Mouse (Mus musculus): ENCODE measurements at regions not wholly inside any gene's neighbourhood (a gene's known extent, or its start where the extent isn't known, plus 50 kb on each side); places are given as distances from the start of the nearest gene placed in this dataset.

GRCm38 (mm10) chr3:36743399-36743798 lies 53.4 kb upstream of the Trpc3 start:
- no peak for ATAC-seq
- Histone ChIP-seq H3K36me3 (ENCODE audit: control insufficient read depth, insufficient read depth, low read length) (no peaks in the 10 kb centered on the region), H3K9me3 (replicated peaks; ENCODE audit: control insufficient read depth, low read length) (no peaks in the 10 kb centered on the region), H3K4me3 (ENCODE audit: low read depth, low read length) (no peak overlapping the region), H3K4me1 (ENCODE audit: control insufficient read depth, insufficient read depth, low read length) (no peaks in the 10 kb centered on the region), H3K27me3 (replicated peaks; ENCODE audit: control insufficient read depth, insufficient read depth, low read length) (no peaks in the 10 kb centered on the region), H3K4me2 (ENCODE audit: low read length) (no peak overlapping the region), H3K9ac (ENCODE audit: low read length) (no peak overlapping the region), H3K27ac (ENCODE audit: low read depth, low read length) (no peak overlapping the region)
- no peak for DNase-seq (ENCODE audit: low spot score)
- 46% methylated on average over 5 of the region's 5 CpGs for WGBS

GRCm38 (mm10) chr3:36754358-36754950 lies 64.5 kb upstream of the Trpc3 start:
- DNase-seq (ENCODE audit: low spot score) = no peak

GRCm38 (mm10) chr3:36762065-36762653 lies 72.2 kb upstream of the Trpc3 start:
- DNase-seq (ENCODE audit: low spot score) (no peak), ATAC-seq (no peak)
- no peak overlapping the region for H3K4me2 ChIP-seq (ENCODE audit: low read length)
- H3K27ac ChIP-seq (ENCODE audit: low read depth, low read length) = no peak overlapping the region
- H3K4me1 ChIP-seq (ENCODE audit: control insufficient read depth, insufficient read depth, low read length) = no peaks in the 10 kb centered on the region
- no peaks in the 10 kb centered on the region for H3K36me3 ChIP-seq (ENCODE audit: control insufficient read depth, insufficient read depth, low read length)
- 94% methylated on average over 6 of the region's 6 CpGs for WGBS
- no peak overlapping the region for H3K9ac ChIP-seq (ENCODE audit: low read length)
- H3K4me3 ChIP-seq (ENCODE audit: low read depth, low read length) = no peak overlapping the region
- H3K27me3 ChIP-seq (replicated peaks; ENCODE audit: control insufficient read depth, insufficient read depth, low read length) = no peaks in the 10 kb centered on the region
- H3K9me3 ChIP-seq (replicated peaks; ENCODE audit: control insufficient read depth, low read length) = no peaks in the 10 kb centered on the region

More at GRCm38 (mm10) chr3:36754358-36754950, 64.5 kb upstream of the Trpc3 start:
- Histone ChIP-seq H3K27me3 (replicated peaks; ENCODE audit: control insufficient read depth, insufficient read depth, low read length) (no peaks in the 10 kb centered on the region), H3K9me3 (replicated peaks; ENCODE audit: control insufficient read depth, low read length) (no peaks in the 10 kb centered on the region), H3K36me3 (ENCODE audit: control insufficient read depth, insufficient read depth, low read length) (no peaks in the 10 kb centered on the region), H3K4me3 (ENCODE audit: low read depth, low read length) (no peak overlapping the region), H3K9ac (ENCODE audit: low read length) (no peak overlapping the region), H3K27ac (ENCODE audit: low read depth, low read length) (no peak overlapping the region), H3K4me2 (ENCODE audit: low read length) (no peak overlapping the region), H3K4me1 (ENCODE audit: control insufficient read depth, insufficient read depth, low read length) (no peaks in the 10 kb centered on the region)
- no peak for ATAC-seq
- WGBS = 88% methylated on average over 7 of the region's 7 CpGs

- H3K9me3 ChIP-seq (replicated peaks; ENCODE audit: control insufficient read depth, low read length) = no peaks in the 10 kb centered on the region
- no peak overlapping the region for H3K4me2 ChIP-seq (ENCODE audit: low read length)
- no peaks in the 10 kb centered on the region for H3K4me1 ChIP-seq (ENCODE audit: control insufficient read depth, insufficient read depth, low read length)
- ATAC-seq = no peak
- no peak for DNase-seq (ENCODE audit: low spot score)
- H3K27ac ChIP-seq (ENCODE audit: low read depth, low read length) = no peak overlapping the region
- no peak overlapping the region for H3K4me3 ChIP-seq (ENCODE audit: low read depth, low read length)
- no peak overlapping the region for H3K9ac ChIP-seq (ENCODE audit: low read length)
- H3K36me3 ChIP-seq (ENCODE audit: control insufficient read depth, insufficient read depth, low read length) = no peaks in the 10 kb centered on the region
- WGBS = 85% methylated on average over 3 of the region's 3 CpGs
- H3K27me3 ChIP-seq (replicated peaks; ENCODE audit: control insufficient read depth, insufficient read depth, low read length) = no peaks in the 10 kb centered on the region
These were observed 72.9 kb upstream of the Trpc3 start for GRCm38 (mm10) chr3:36762847-36763246.

- Histone ChIP-seq H3K4me1 (ENCODE audit: control insufficient read depth, insufficient read depth, low read length) (no peaks in the 10 kb centered on the region), H3K36me3 (ENCODE audit: control insufficient read depth, insufficient read depth, low read length) (no peaks in the 10 kb centered on the region), H3K4me2 (ENCODE audit: low read length) (no peak overlapping the region), H3K27ac (ENCODE audit: low read depth, low read length) (no peak overlapping the region), H3K4me3 (ENCODE audit: low read depth, low read length) (no peak overlapping the region), H3K9me3 (replicated peaks; ENCODE audit: control insufficient read depth, low read length) (no peaks in the 10 kb centered on the region), H3K9ac (ENCODE audit: low read length) (no peak overlapping the region), H3K27me3 (replicated peaks; ENCODE audit: control insufficient read depth, insufficient read depth, low read length) (no peaks in the 10 kb centered on the region)
- 64% methylated on average over 2 of the region's 2 CpGs for WGBS
- no peak for DNase-seq (ENCODE audit: low spot score)
- ATAC-seq = no peak
These were observed 74.8 kb upstream of the Trpc3 start for GRCm38 (mm10) chr3:36764741-36765140.

- no peak overlapping the region for H3K27ac ChIP-seq (ENCODE audit: low read depth, low read length)
- H3K36me3 ChIP-seq (ENCODE audit: control insufficient read depth, insufficient read depth, low read length) = no peaks in the 10 kb centered on the region
- no peak for ATAC-seq
- no peak overlapping the region for H3K9ac ChIP-seq (ENCODE audit: low read length)
- no peaks in the 10 kb centered on the region for H3K9me3 ChIP-seq (replicated peaks; ENCODE audit: control insufficient read depth, low read length)
- no peaks in the 10 kb centered on the region for H3K4me1 ChIP-seq (ENCODE audit: control insufficient read depth, insufficient read depth, low read length)
- H3K27me3 ChIP-seq (replicated peaks; ENCODE audit: control insufficient read depth, insufficient read depth, low read length) = no peaks in the 10 kb centered on the region
- DNase-seq (ENCODE audit: low spot score) = no peak
- no peak overlapping the region for H3K4me3 ChIP-seq (ENCODE audit: low read depth, low read length)
- WGBS = 83% methylated on average over 1 of the region's 1 CpGs
- no peak overlapping the region for H3K4me2 ChIP-seq (ENCODE audit: low read length)
These were observed 80.1 kb upstream of the Trpc3 start for GRCm38 (mm10) chr3:36770096-36770495.

- no peak overlapping the region for H3K4me3 ChIP-seq (ENCODE audit: low read depth, low read length)
- H3K4me2 ChIP-seq (ENCODE audit: low read length) = no peak overlapping the region
- no peak for DNase-seq (ENCODE audit: low spot score)
- no peaks in the 10 kb centered on the region for H3K27me3 ChIP-seq (replicated peaks; ENCODE audit: control insufficient read depth, insufficient read depth, low read length)
- ATAC-seq = no peak
- no peaks in the 10 kb centered on the region for H3K9me3 ChIP-seq (replicated peaks; ENCODE audit: control insufficient read depth, low read length)
- no peaks in the 10 kb centered on the region for H3K4me1 ChIP-seq (ENCODE audit: control insufficient read depth, insufficient read depth, low read length)
- H3K27ac ChIP-seq (ENCODE audit: low read depth, low read length) = no peak overlapping the region
- no peak overlapping the region for H3K9ac ChIP-seq (ENCODE audit: low read length)
- WGBS = 69% methylated on average over 4 of the region's 4 CpGs
- H3K36me3 ChIP-seq (ENCODE audit: control insufficient read depth, insufficient read depth, low read length) = no peaks in the 10 kb centered on the region
These were observed 81.0 kb upstream of the Trpc3 start for GRCm38 (mm10) chr3:36771011-36771410.

- Histone ChIP-seq H3K4me2 (ENCODE audit: low read length) (no peak overlapping the region), H3K4me1 (ENCODE audit: control insufficient read depth, insufficient read depth, low read length) (no peaks in the 10 kb centered on the region), H3K27me3 (replicated peaks; ENCODE audit: control insufficient read depth, insufficient read depth, low read length) (no peaks in the 10 kb centered on the region), H3K4me3 (ENCODE audit: low read depth, low read length) (no peak overlapping the region), H3K36me3 (ENCODE audit: control insufficient read depth, insufficient read depth, low read length) (no peaks in the 10 kb centered on the region), H3K9me3 (replicated peaks; ENCODE audit: control insufficient read depth, low read length) (no peaks in the 10 kb centered on the region), H3K27ac (ENCODE audit: low read depth, low read length) (no peak overlapping the region), H3K9ac (ENCODE audit: low read length) (no peak overlapping the region)
- WGBS = 5% methylated on average over 4 of the region's 4 CpGs
- ATAC-seq (no peak), DNase-seq (ENCODE audit: low spot score) (peak; percentile 43)
These were observed 84.1 kb upstream of the Trpc3 start for GRCm38 (mm10) chr3:36774023-36774422.

GRCm38 (mm10) chr3:36778448-36778847 lies 84.5 kb upstream of the 4932438A13Rik start:
- no peaks in the 10 kb centered on the region for H3K4me1 ChIP-seq (ENCODE audit: control insufficient read depth, insufficient read depth, low read length)
- H3K36me3 ChIP-seq (ENCODE audit: control insufficient read depth, insufficient read depth, low read length) = no peaks in the 10 kb centered on the region
- H3K27me3 ChIP-seq (replicated peaks; ENCODE audit: control insufficient read depth, insufficient read depth, low read length) = no peaks in the 10 kb centered on the region
- ATAC-seq = no peak
- no peak for DNase-seq (ENCODE audit: low spot score)
- no peak overlapping the region for H3K27ac ChIP-seq (ENCODE audit: low read depth, low read length)
- H3K4me2 ChIP-seq (ENCODE audit: low read length) = no peak overlapping the region
- H3K4me3 ChIP-seq (ENCODE audit: low read depth, low read length) = no peak overlapping the region
- WGBS = 89% methylated on average over 7 of the region's 7 CpGs
- H3K9ac ChIP-seq (ENCODE audit: low read length) = no peak overlapping the region
- H3K9me3 ChIP-seq (replicated peaks; ENCODE audit: control insufficient read depth, low read length) = no peaks in the 10 kb centered on the region
